Mouse (Mus musculus) heart, embryonic 10.5 days (tissue): Measurements from ENCODE around the gene Mcrip1. TPM values are rescaled to one million over a fixed set of nuclear protein-coding genes. Genes with fewer than 3 reads are reported as not detected.

Source experiments
- DNase-seq: peaks from one replicate; pipeline ENCODE4 v3.0.0-alpha.2; 2017; ENCODE audit warnings: low spot score
- H3K27ac ChIP-seq: fragments of 300-500 bp; sonication (generic); 2 replicates; pipeline ENCODE4 v1.5.1; 2016; ENCODE audit warnings: mild to moderate bottlenecking
- H3K27me3 ChIP-seq: fragments of 300-500 bp; sonication (generic); 2 replicates; pipeline ENCODE4 v1.6.1; 2016; ENCODE audit warnings: mild to moderate bottlenecking; ENCODE audit not compliant: poor library complexity, insufficient read depth, severe bottlenecking
- H3K36me3 ChIP-seq: fragments of 300-500 bp; sonication (generic); 2 replicates; pipeline ENCODE4 v1.6.1; 2016; ENCODE audit warnings: mild to moderate bottlenecking, moderate library complexity
- H3K4me1 ChIP-seq: fragments of 300-500 bp; sonication (generic); 2 replicates; pipeline ENCODE4 v1.6.1; 2016; ENCODE audit warnings: mild to moderate bottlenecking
- H3K4me3 ChIP-seq: fragments of 300-500 bp; sonication (generic); 2 replicates; pipeline ENCODE4 v1.5.1; 2016; ENCODE audit warnings: mild to moderate bottlenecking, moderate library complexity
- H3K9me3 ChIP-seq: fragments of 300-500 bp; sonication (generic); 2 replicates; pipeline ENCODE4 v1.6.1; 2016; ENCODE audit warnings: mild to moderate bottlenecking, moderate library complexity
- WGBS: fragments of 180-500 bp; shearing (Covaris S2); methylation state at CpG from one replicate; pipeline ENCODE4 v1.1.7; 2016; 5-methylcytosine and 5-hydroxymethylcytosine counted together
- polyA plus RNA-seq: library from polyadenylated mRNA; unstranded; fragments of >200 nt; fragmentation: Nextera tagmentation; extraction: Ambion mirVana; gene quantifications from 2 replicates; pipeline ENCODE4 v1.2.1, GENCODE M21; 2016

Mcrip1 gene
- polyA plus RNA-seq, 1 experiment from 2014 or later = 186 TPM

DNA sequence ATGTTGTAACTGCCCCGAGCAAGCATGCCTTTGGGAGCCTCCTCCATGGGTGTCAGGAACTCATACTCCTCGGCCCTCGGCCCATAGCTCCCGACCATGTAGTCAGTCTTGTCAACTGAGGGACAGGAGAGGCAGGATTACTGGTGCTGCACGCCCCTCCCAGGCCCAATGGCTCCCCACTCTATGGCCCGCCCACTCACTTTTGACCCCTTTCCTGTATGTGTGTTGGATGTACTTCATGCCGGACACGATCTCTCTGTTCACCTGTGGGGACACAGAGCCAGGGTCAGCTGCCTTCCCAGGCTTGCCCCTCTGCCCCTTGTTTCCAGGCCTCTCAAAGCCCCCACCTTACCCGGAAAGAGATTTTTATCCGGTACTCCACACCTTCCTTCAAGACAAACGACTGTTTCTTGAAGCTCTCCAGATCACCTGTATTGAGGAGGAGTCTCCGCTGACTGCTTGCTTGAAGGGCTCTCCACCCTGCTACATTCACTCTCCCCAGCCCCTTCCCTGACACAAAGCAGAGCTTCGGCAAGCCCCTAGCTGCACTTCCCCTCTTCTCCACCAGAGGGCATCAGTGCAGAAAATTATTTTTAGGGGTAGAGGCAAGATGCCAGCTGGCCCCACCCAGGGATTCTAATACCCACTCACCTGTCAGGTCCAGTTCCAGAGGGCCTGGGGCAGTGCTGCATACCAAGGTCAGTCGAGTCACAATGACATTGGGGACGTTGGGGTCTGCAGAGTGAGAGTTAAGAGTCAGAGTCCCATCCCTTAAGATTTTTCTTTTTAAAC is 30.0 kb upstream of the Mcrip1 start:
- H3K4me3 ChIP-seq = peak overlapping the region; percentile 91
- H3K27ac ChIP-seq = peak overlapping the region; percentile 99
- H3K9me3 ChIP-seq = no peaks in the 10 kb centered on the region
- peaks cover 36% of the 10 kb centered on the region for H3K4me1 ChIP-seq
- peaks cover 57% of the 10 kb centered on the region for H3K36me3 ChIP-seq
- 53% methylated on average over 15 of the region's 15 CpGs for WGBS
- H3K27me3 ChIP-seq = no peaks in the 10 kb centered on the region
- DNase-seq = peak; percentile 90

DNA sequence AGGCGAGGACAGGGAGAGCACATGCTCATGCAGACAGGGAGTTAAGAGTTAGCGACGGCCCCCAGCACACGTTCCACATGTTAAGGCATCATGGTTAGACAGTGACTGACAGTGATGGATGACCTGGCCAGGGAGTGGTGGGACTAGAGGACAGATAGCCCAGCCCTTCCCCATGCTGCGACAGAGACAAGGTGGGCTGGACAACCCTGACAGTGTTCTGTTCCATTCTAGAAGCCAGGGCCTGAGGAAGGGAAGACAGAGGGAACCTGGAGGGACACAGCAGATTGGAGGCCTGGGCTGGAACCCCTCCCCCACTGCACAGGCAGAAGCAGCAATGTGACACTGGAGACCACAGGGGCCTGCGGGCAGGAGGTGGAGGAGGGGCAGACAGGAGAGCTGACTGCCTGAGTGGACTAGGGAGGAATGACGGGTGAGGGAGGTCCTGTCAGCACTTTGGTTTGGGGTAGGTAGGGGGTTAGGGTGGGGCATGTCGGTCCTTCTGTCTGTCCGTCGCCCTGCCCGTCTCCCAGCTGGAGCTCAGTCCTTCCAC is 29.2 kb upstream of the Mcrip1 start:
- Histone ChIP-seq H3K4me1 (peaks cover 42% of the 10 kb centered on the region), H3K27me3 (no peaks in the 10 kb centered on the region), H3K9me3 (no peaks in the 10 kb centered on the region), H3K4me3 (peak overlapping the region; percentile 91; the same call in 1 of the 2 replicates), H3K27ac (peak overlapping the region; percentile 99), H3K36me3 (peaks cover 50% of the 10 kb centered on the region)
- DNase-seq = no peak
- WGBS = 59% methylated on average over 11 of the region's 11 CpGs

GRCm38 (mm10) chr11:120578024-120578693 is 28.6 kb upstream of the Mcrip1 start:
- H3K4me1 ChIP-seq = peaks cover 42% of the 10 kb centered on the region
- whole genome bisulfite sequencing = 82% methylated on average over 10 of the region's 10 CpGs

DNA sequence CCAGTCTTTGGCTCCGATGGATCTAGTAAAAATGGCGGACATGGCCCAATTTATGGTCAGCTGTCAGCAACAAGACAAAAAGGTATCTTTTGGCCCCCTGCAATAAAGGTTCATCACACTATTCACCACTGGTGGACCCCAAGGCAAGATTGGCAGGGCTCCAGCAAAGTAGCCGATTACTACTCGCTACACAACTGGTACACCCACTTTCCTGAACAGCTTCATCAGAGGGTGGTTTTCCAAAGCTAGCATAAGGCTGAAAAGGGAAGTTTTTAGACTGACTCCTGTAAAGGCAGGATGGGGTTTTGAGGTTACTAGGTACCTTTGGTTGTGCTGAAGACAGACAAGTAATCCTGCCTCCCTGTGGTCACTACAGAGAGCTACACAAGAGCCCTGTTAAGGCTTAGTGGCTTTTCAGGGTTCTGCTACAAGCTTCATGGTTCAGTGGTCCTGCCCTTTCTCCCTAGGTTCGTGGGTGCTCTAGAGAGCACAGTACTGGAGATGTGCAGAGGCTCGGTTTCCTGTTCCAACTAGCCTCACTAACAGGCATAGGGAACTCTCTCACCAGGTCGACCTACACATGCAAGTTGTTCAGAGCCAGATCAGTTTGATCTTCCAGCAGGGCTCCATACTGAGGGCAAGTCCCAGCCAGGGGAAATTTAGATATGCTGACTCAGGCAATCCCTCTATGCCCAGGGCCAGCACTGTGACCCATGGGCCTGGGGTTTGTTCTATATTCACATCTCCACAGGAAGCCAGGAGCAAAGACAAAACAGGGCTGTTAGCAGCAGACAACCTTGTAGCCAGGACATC is 27.9 kb upstream of the Mcrip1 start:
- Histone ChIP-seq H3K27ac (no peak overlapping the region), H3K4me3 (no peak overlapping the region), H3K36me3 (peaks cover 40% of the 10 kb centered on the region), H3K4me1 (peaks cover 42% of the 10 kb centered on the region), H3K9me3 (no peaks in the 10 kb centered on the region), H3K27me3 (no peaks in the 10 kb centered on the region)
- WGBS = 88% methylated on average over 7 of the region's 7 CpGs
- peak; percentile 71 for DNase-seq

More at GRCm38 (mm10) chr11:120578024-120578693, 28.6 kb upstream of the Mcrip1 start:
- peak; percentile 70 for DNase-seq
- no peak overlapping the region for H3K4me3 ChIP-seq
- peak overlapping the region; percentile 4; the same call in 1 of the 2 replicates for H3K27ac ChIP-seq
- H3K27me3 ChIP-seq = no peaks in the 10 kb centered on the region
- peaks cover 45% of the 10 kb centered on the region for H3K36me3 ChIP-seq
- H3K9me3 ChIP-seq = no peaks in the 10 kb centered on the region

DNA sequence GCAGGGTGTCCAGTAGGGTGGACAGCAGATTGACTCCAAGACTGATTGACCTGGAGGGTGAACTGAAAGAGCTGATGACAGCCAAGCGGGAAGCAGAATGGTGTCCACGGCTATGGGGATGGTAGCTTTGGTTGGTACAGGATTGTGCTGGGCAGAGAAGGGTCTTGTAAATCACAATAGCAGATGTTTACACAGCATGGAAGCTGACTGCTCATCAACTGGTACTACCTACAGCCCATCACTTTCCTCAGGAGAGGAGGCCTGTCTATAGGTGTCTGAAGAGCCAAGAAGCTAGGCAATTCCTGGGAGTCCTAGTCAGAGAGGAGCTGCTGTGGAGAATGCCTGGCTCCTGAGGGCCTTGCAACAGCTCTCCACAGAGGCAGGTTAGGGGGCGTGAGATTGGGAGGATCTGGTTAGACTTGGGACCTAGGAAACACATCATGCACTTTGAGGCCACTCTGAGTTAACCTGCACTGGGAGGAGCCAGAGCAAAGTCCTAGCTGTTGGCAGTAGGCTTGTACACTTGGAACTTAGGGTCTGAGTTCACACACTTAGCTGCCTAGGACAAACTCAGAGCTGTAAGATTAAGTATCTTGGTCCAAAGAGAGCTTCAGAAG is 26.9 kb upstream of the Mcrip1 start:
- Histone ChIP-seq H3K4me1 (peaks cover 39% of the 10 kb centered on the region), H3K4me3 (no peak overlapping the region), H3K9me3 (no peaks in the 10 kb centered on the region), H3K36me3 (peaks cover 40% of the 10 kb centered on the region), H3K27me3 (no peaks in the 10 kb centered on the region), H3K27ac (no peak overlapping the region)
- WGBS = 68% methylated on average over 3 of the region's 3 CpGs
- DNase-seq = peak; percentile 74

- Histone ChIP-seq H3K36me3 (peaks cover 46% of the 10 kb centered on the region), H3K4me1 (peaks cover 44% of the 10 kb centered on the region), H3K27ac (no peak overlapping the region), H3K9me3 (no peaks in the 10 kb centered on the region), H3K27me3 (no peaks in the 10 kb centered on the region), H3K4me3 (no peak overlapping the region)
- DNase-seq = no peak
Observed at GRCm38 (mm10) chr11:120575940-120576339, 26.4 kb upstream of the Mcrip1 start.

GRCm38 (mm10) chr11:120575046-120575445 is 25.5 kb upstream of the Mcrip1 start:
- WGBS = 86% methylated on average over 2 of the region's 2 CpGs
- peak overlapping the region; percentile 97 for H3K27ac ChIP-seq
- H3K4me3 ChIP-seq = no peak overlapping the region
- H3K27me3 ChIP-seq = no peaks in the 10 kb centered on the region
- DNase-seq = no peak
- H3K36me3 ChIP-seq = peaks cover 54% of the 10 kb centered on the region
- H3K4me1 ChIP-seq = peaks cover 42% of the 10 kb centered on the region
- H3K9me3 ChIP-seq = no peaks in the 10 kb centered on the region

DNA sequence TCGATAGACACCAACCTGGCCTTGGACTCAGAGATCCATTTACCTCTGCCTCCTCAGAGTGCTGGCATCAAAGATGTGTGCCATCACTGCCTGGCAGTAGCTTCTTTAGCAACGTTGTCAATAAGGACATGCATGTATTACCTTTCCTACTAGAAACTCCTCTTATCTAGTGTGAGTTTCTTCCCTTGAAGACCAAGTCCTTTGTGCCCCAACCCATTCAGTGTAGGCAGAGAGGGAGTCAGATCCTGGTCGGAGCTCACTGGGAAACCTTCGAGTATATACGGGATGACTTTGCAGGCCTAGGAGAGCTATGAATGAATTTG is 24.7 kb upstream of the Mcrip1 start:
- peak overlapping the region; percentile 97 for H3K27ac ChIP-seq
- peaks cover 53% of the 10 kb centered on the region for H3K36me3 ChIP-seq
- no peak for DNase-seq
- H3K4me1 ChIP-seq = peaks cover 34% of the 10 kb centered on the region
- no peaks in the 10 kb centered on the region for H3K27me3 ChIP-seq
- no peaks in the 10 kb centered on the region for H3K9me3 ChIP-seq
- WGBS = 47% methylated on average over 5 of the region's 5 CpGs
- peak overlapping the region; percentile 99 for H3K4me3 ChIP-seq

GRCm38 (mm10) chr11:120573585-120574277 is 24.2 kb upstream of the Mcrip1 start:
- Histone ChIP-seq H3K27ac (peak overlapping the region; percentile 97), H3K4me1 (peaks cover 29% of the 10 kb centered on the region), H3K4me3 (peak overlapping the region; percentile 99), H3K27me3 (no peaks in the 10 kb centered on the region), H3K36me3 (peaks cover 50% of the 10 kb centered on the region), H3K9me3 (no peaks in the 10 kb centered on the region)
- DNase-seq = no peak
- WGBS = under 1% methylated on average over 23 of the region's 23 CpGs

DNA sequence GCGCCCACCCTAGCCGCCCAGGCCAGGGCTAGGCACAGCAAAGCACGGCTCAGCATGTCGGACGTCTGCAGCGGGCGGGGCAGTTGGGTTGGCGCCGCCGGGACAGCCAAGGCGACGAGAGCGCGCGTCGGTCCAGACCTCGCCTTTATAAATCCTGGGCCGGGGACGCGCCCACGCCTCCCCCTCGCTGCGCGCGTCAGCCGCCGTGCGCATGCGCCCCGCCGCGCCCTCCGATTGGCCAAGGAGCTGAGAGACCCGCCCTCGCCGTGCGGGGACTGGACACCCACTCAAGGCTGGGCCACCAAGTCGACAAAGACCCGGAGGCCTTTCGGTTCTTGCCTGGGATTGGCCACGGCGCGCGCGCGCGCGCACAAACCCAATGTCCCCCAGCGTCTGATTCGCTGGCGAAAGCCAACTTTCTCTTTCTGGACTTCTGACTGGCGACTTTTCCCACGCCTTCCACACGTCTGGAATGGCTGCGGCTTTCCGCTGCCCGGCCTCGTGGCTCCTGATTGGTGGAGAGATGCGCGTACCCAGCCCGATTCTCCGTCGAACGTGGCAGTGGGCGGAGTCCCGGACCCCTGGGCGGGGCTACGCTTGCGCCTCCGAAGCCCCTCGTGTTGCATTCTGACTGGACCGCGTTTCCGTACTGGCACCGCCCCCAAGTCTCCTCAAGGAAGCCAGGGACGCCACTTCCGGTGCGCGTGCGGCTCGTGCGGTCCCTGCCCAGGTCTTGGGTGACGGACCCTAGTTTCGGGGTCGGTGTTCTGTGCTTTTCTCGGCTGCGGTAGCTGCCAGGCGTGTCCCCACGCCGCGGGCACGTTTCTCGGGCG is 23.4 kb upstream of the Mcrip1 start, which contains the start of gene P4hb:
TSS of gene P4hb (minus strand) at position 502 of the 833 bp plus-strand sequence.
- H3K9me3 ChIP-seq = no peaks in the 10 kb centered on the region
- DNase-seq = peak; percentile 100
- H3K4me3 ChIP-seq = peak within 1 kb of the TSS; percentile 99
- peaks cover 50% of the 10 kb centered on the region for H3K36me3 ChIP-seq
- no peaks in the 10 kb centered on the region for H3K27me3 ChIP-seq
- under 1% methylated on average over 94 of the region's 94 CpGs for WGBS
- peaks cover 24% of the 10 kb centered on the region for H3K4me1 ChIP-seq
- H3K27ac ChIP-seq = peak within 1 kb of the TSS; percentile 97

DNA sequence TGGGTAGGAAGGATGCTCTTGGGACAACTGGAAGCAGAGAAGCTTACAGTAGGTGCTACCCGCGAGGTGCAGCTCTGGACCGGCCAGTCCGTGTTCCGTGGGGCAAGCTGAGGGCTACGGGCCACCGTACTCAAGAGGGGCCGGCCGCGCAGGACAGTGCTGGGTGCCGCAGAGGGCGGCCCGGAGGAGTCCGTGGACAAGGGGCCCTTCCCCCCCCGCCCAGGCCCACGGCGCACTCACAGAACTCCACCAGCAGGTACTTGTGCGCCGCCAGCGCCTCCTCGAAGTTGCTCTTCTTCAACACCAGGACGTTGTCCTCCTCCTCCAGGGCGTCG is 22.9 kb upstream of the Mcrip1 start:
- Histone ChIP-seq H3K27me3 (no peaks in the 10 kb centered on the region), H3K27ac (peak overlapping the region; percentile 97), H3K4me3 (peak overlapping the region; percentile 99), H3K36me3 (peaks cover 50% of the 10 kb centered on the region), H3K4me1 (peaks cover 24% of the 10 kb centered on the region), H3K9me3 (no peaks in the 10 kb centered on the region)
- DNase-seq = no peak
- WGBS = under 1% methylated on average over 24 of the region's 24 CpGs
